Mouse (Mus musculus) layer of hippocampus, adult 2 months (tissue): ENCODE results near the gene Vmn2r110. TPM values are rescaled to one million over a fixed set of nuclear protein-coding genes. Genes with fewer than 3 reads are reported as not detected.

ENCODE experiments used
- DNase-seq, 2 experiments: peaks; one replicate each; pipeline ENCODE4 v3.0.0; 2022; ENCODE audit warnings: low spot score in 2 of 2
- H3K27ac ChIP-seq: fragments of 200-600 bp; 2 replicates; pipeline ENCODE4 v1.8.1; 2022
- H3K4me3 ChIP-seq: fragments of 200-600 bp; 2 replicates; pipeline ENCODE4 v1.8.1; 2022; ENCODE audit warnings: mild to moderate bottlenecking
- CTCF ChIP-seq: fragments of 200-600 bp; conservative IDR thresholded peaks from 2 replicates; pipeline ENCODE4 v1.8.1; 2022; ENCODE audit warnings: antibody characterized with exemption, mild to moderate bottlenecking, moderate library complexity
- long read RNA-seq, 2 experiments: library from polyadenylated mRNA; stranded (forward); transcript quantifications; one replicate each; pipeline ENCODE4 v2.0.0; 2021; ENCODE audit warnings: borderline mapping rate in 2 of 2
- total RNA-seq, 2 experiments: library from RNA; stranded (reverse); gene quantifications; 2 replicates each; pipeline ENCODE4 v1.2.3; 2021

The Vmn2r110 gene
- total RNA-seq: not detected
- long read RNA-seq, experiment 1: 0 reads
- long read RNA-seq, experiment 2: 0 reads

DNA sequence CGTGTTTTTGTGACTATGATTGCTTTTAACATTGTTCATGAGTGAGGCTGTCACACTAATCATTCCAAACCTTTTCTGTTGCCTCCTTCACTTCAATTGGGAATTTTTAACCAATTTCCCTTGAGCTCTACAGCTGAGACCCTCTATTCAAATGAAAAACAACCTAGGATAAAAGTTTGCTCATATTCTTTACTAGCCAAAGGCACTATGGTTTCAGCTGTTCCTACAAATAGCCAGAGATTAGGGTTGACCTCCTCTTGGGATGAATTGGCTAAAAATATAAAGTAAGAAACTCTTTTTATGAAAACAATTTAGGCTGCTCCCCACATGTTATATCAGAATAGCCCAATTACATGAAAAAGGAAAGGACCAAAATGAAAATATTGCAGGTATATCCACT, at the start of gene Vmn2r110:
Gene Vmn2r110 (minus strand): TSS at position 101 of the 400 bp plus-strand sequence.
- no peak within 1 kb of the TSS for H3K27ac ChIP-seq
- no peak for DNase-seq
- no peak within 1 kb of the TSS for H3K4me3 ChIP-seq
- no peak for TF ChIP-seq CTCF

DNA sequence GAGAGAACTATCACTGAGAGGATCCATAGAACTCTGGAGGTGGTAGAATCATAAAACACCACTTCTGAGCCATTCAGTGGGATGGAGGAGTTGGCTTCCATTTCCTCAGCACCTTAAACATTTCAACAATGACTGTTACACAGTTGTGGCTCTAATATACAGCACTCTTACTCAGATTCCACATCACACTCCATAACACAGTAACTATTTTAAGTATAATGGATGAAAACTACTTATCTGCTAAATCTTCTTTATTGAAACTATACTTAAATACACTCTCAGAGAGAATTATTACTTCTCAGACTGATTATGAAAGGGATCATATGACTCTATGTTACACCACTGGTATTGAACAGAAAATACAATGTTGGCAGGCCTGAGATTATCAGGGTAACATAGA, 28.6 kb upstream of the Vmn2r110 start, which contains the start of gene Fpr-rs3:
Gene Fpr-rs3 (minus strand): TSS at position 101 of the 400 bp plus-strand sequence.
- no peak for TF ChIP-seq CTCF
- DNase-seq: no peak
- no peak within 1 kb of the TSS for H3K4me3 ChIP-seq
- H3K27ac ChIP-seq: no peak within 1 kb of the TSS

DNA sequence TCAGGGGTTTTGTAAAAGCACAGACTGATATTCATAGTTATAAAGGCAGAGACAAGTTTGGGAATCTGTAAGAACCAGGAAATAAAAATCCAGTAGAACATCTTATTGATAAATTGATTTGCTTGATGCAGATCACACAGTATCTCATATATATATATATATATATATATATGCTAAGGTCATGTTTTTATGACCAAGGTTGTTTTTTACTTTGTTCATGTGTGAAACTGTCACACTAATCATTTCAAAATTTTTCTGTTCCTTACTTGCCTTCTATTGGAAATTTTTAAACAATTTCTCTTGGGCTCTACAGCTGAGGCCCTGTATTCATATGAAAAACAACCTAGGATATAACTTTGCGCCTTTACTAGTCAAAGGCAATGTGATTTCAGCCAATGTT, 31.6 kb downstream of the Vmn2r110 start, which contains the start of gene Vmn2r109:
Gene Vmn2r109 (minus strand): TSS at position 101 of the 400 bp plus-strand sequence.
- no peak for DNase-seq
- Histone ChIP-seq H3K27ac (no peak within 1 kb of the TSS), H3K4me3 (no peak within 1 kb of the TSS)
- no peak for TF ChIP-seq CTCF

Other genes with a start within 250 kb of the Vmn2r110 start
- not detected for gene Vmn1r224, start 182.3 kb downstream of the Vmn2r110 start, total RNA-seq
- under 1 TPM in 1 of 2 experiments, not detected in 1; 0.05 TPM for gene Vmn2r108, start 115.1 kb downstream of the Vmn2r110 start, total RNA-seq
- not detected for gene Vmn1r225, start 98.3 kb downstream of the Vmn2r110 start, total RNA-seq
- gene Vmn2r109, start 31.7 kb downstream of the Vmn2r110 start, total RNA-seq: not detected
- not detected for gene Fpr-rs3, start 28.5 kb upstream of the Vmn2r110 start, total RNA-seq
- gene Vmn1r226, start 86.4 kb upstream of the Vmn2r110 start, total RNA-seq: not detected
- not detected for gene Vmn1r227, start 133.4 kb upstream of the Vmn2r110 start, total RNA-seq
- not detected for gene Vmn1r228, start 189.7 kb upstream of the Vmn2r110 start, total RNA-seq
- under 1 TPM in 1 of 2 experiments, not detected in 1; 0.05 TPM for gene Vmn1r229, start 215.1 kb upstream of the Vmn2r110 start, total RNA-seq
- gene Vmn1r230, start 244.0 kb upstream of the Vmn2r110 start, total RNA-seq: not detected